Mouse (Mus musculus) cortical plate, adult 2 months (tissue): ENCODE measurements at regions not wholly inside any gene's neighbourhood (a gene's known extent, or its start where the extent isn't known, plus 50 kb on each side); places are given as distances from the start of the nearest gene placed in this dataset.

Experiments
- CTCF ChIP-seq: fragments of 200-500 bp; IDR thresholded peaks from 2 replicates; pipeline ENCODE4 v1.5.1; 2011; ENCODE audit warnings: mild to moderate bottlenecking, control low read depth, low read length; ENCODE audit not compliant: insufficient read depth; ENCODE audit errors: extremely low read depth
- POLR2A ChIP-seq: fragments of 200-500 bp; IDR thresholded peaks from 2 replicates; pipeline ENCODE4 v1.6.1; 2011; ENCODE audit warnings: mild to moderate bottlenecking, low read length, control low read depth; ENCODE audit not compliant: insufficient read depth; ENCODE audit errors: extremely low read depth

DNA sequence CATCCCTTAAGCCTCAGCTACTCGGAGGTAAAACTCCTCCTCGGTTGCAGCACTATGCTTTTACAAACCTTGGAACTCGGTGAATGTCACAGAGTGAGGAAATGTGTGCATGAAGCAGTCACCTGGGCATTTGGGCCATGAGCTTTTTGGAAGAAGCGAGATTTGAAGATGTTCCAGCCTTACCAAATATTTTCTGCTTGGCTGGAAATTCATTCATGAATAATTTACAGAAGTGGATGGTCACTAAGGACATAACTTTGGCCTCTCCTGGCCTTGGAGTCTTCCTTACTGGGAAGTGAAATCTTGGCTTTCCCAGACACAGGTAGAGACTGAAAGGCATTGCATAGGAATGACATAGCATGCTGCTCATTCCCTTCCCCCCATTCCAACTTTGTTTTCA lies 487.6 kb upstream of the Gm765 start:
- TF ChIP-seq POLR2A: no peak
- no peak for TF ChIP-seq CTCF
